Mouse (Mus musculus): ENCODE data around the gene Tnfrsf25. TPM values are rescaled to one million over a fixed set of nuclear protein-coding genes. Genes with fewer than 3 reads are reported as not detected.

Gene Tnfrsf25
- polyA plus RNA-seq, 1 experiment from 2014 or later: 1.4 TPM

GRCm38 (mm10) chr4:152140441-152140840 is 24.7 kb downstream of the Tnfrsf25 start:
- 29% methylated on average over 6 of the region's 6 CpGs for WGBS
- Histone ChIP-seq H3K36me3 (ENCODE audit: control insufficient read depth, insufficient read depth) (no peaks in the 10 kb centered on the region), H3K4me3 (ENCODE audit: low read length) (no peak overlapping the region), H3K27me3 (ENCODE audit: control insufficient read depth, insufficient read depth, low read length) (peaks cover 12% of the 10 kb centered on the region), H3K9me3 (replicated peaks; ENCODE audit: control insufficient read depth, low read length) (no peaks in the 10 kb centered on the region), H3K27ac (ENCODE audit: low read length) (no peak overlapping the region), H3K9ac (ENCODE audit: low read length) (no peak overlapping the region), H3K4me1 (ENCODE audit: control insufficient read depth, insufficient read depth, low read length) (peaks cover 9% of the 10 kb centered on the region; the same call in 1 of the 2 replicates), H3K4me2 (ENCODE audit: low read depth, low read length) (no peak overlapping the region)
- no peak for ATAC-seq (replicated peaks; ENCODE audit: extremely low read depth, insufficient read depth, low FRiP score)

- H3K9me3 ChIP-seq (replicated peaks; ENCODE audit: control insufficient read depth, low read length): no peaks in the 10 kb centered on the region
- peaks cover 12% of the 10 kb centered on the region for H3K27me3 ChIP-seq (ENCODE audit: control insufficient read depth, insufficient read depth, low read length)
- H3K4me3 ChIP-seq (ENCODE audit: low read length): no peak overlapping the region
- H3K9ac ChIP-seq (ENCODE audit: low read length): no peak overlapping the region
- WGBS: 69% methylated on average over 8 of the region's 8 CpGs
- no peak overlapping the region for H3K4me2 ChIP-seq (ENCODE audit: low read depth, low read length)
- H3K4me1 ChIP-seq (ENCODE audit: control insufficient read depth, insufficient read depth, low read length): peaks cover 9% of the 10 kb centered on the region; the same call in 1 of the 2 replicates
- ATAC-seq (replicated peaks; ENCODE audit: extremely low read depth, insufficient read depth, low FRiP score): no peak
- no peak overlapping the region for H3K27ac ChIP-seq (ENCODE audit: low read length)
- no peaks in the 10 kb centered on the region for H3K36me3 ChIP-seq (ENCODE audit: control insufficient read depth, insufficient read depth)
Measured at GRCm38 (mm10) chr4:152141521-152142135, 25.9 kb downstream of the Tnfrsf25 start.

- Histone ChIP-seq H3K27me3 (ENCODE audit: control insufficient read depth, insufficient read depth, low read length) (peaks cover 13% of the 10 kb centered on the region), H3K9me3 (replicated peaks; ENCODE audit: control insufficient read depth, low read length) (no peaks in the 10 kb centered on the region), H3K4me2 (ENCODE audit: low read depth, low read length) (no peak overlapping the region), H3K27ac (ENCODE audit: low read length) (no peak overlapping the region), H3K36me3 (ENCODE audit: control insufficient read depth, insufficient read depth) (no peaks in the 10 kb centered on the region), H3K4me1 (ENCODE audit: control insufficient read depth, insufficient read depth, low read length) (peaks cover 5% of the 10 kb centered on the region; the same call in 1 of the 2 replicates), H3K4me3 (ENCODE audit: low read length) (no peak overlapping the region), H3K9ac (ENCODE audit: low read length) (no peak overlapping the region)
- no peak for ATAC-seq (replicated peaks; ENCODE audit: extremely low read depth, insufficient read depth, low FRiP score)
- 20% methylated on average over 1 of the region's 1 CpGs for WGBS
Measured at GRCm38 (mm10) chr4:152143632-152144031, 27.9 kb downstream of the Tnfrsf25 start.

- Histone ChIP-seq H3K4me1 (ENCODE audit: control insufficient read depth, insufficient read depth, low read length) (no peaks in the 10 kb centered on the region), H3K9me3 (replicated peaks; ENCODE audit: control insufficient read depth, low read length) (no peaks in the 10 kb centered on the region), H3K27ac (ENCODE audit: low read length) (no peak overlapping the region), H3K4me2 (ENCODE audit: low read depth, low read length) (no peak overlapping the region), H3K9ac (ENCODE audit: low read length) (no peak overlapping the region), H3K27me3 (ENCODE audit: control insufficient read depth, insufficient read depth, low read length) (peaks cover 24% of the 10 kb centered on the region), H3K36me3 (ENCODE audit: control insufficient read depth, insufficient read depth) (no peaks in the 10 kb centered on the region), H3K4me3 (ENCODE audit: low read length) (no peak overlapping the region)
- ATAC-seq (replicated peaks; ENCODE audit: extremely low read depth, insufficient read depth, low FRiP score): no peak
- 66% methylated on average over 10 of the region's 10 CpGs for WGBS
Measured at GRCm38 (mm10) chr4:152145473-152145872, 29.7 kb downstream of the Tnfrsf25 start.

- 61% methylated on average over 11 of the region's 11 CpGs for WGBS
- ATAC-seq (replicated peaks; ENCODE audit: extremely low read depth, insufficient read depth, low FRiP score): no peak
- H3K4me2 ChIP-seq (ENCODE audit: low read depth, low read length): no peak overlapping the region
- peaks cover 24% of the 10 kb centered on the region for H3K27me3 ChIP-seq (ENCODE audit: control insufficient read depth, insufficient read depth, low read length)
- no peaks in the 10 kb centered on the region for H3K4me1 ChIP-seq (ENCODE audit: control insufficient read depth, insufficient read depth, low read length)
- H3K27ac ChIP-seq (ENCODE audit: low read length): no peak overlapping the region
- H3K36me3 ChIP-seq (ENCODE audit: control insufficient read depth, insufficient read depth): no peaks in the 10 kb centered on the region
- H3K4me3 ChIP-seq (ENCODE audit: low read length): no peak overlapping the region
- no peak overlapping the region for H3K9ac ChIP-seq (ENCODE audit: low read length)
- H3K9me3 ChIP-seq (replicated peaks; ENCODE audit: control insufficient read depth, low read length): no peaks in the 10 kb centered on the region
Measured at GRCm38 (mm10) chr4:152146033-152146827, 30.5 kb downstream of the Tnfrsf25 start.

GRCm38 (mm10) chr4:152150546-152150945 is 34.8 kb downstream of the Tnfrsf25 start:
- Histone ChIP-seq H3K36me3 (ENCODE audit: control insufficient read depth, insufficient read depth) (no peaks in the 10 kb centered on the region), H3K4me3 (ENCODE audit: low read length) (no peak overlapping the region), H3K4me2 (ENCODE audit: low read depth, low read length) (no peak overlapping the region), H3K27ac (ENCODE audit: low read length) (no peak overlapping the region), H3K27me3 (ENCODE audit: control insufficient read depth, insufficient read depth, low read length) (peaks cover 47% of the 10 kb centered on the region), H3K9me3 (replicated peaks; ENCODE audit: control insufficient read depth, low read length) (no peaks in the 10 kb centered on the region), H3K9ac (ENCODE audit: low read length) (no peak overlapping the region), H3K4me1 (ENCODE audit: control insufficient read depth, insufficient read depth, low read length) (peaks cover 15% of the 10 kb centered on the region)
- no peak for ATAC-seq (replicated peaks; ENCODE audit: extremely low read depth, insufficient read depth, low FRiP score)
- 42% methylated on average over 4 of the region's 4 CpGs for WGBS

- no peak overlapping the region for H3K27ac ChIP-seq (ENCODE audit: low read length)
- H3K9me3 ChIP-seq (replicated peaks; ENCODE audit: control insufficient read depth, low read length): no peaks in the 10 kb centered on the region
- no peak for ATAC-seq (replicated peaks; ENCODE audit: extremely low read depth, insufficient read depth, low FRiP score)
- H3K4me1 ChIP-seq (ENCODE audit: control insufficient read depth, insufficient read depth, low read length): peaks cover 15% of the 10 kb centered on the region
- H3K4me3 ChIP-seq (ENCODE audit: low read length): peak overlapping the region; percentile 58
- peak overlapping the region; percentile 83 for H3K4me2 ChIP-seq (ENCODE audit: low read depth, low read length)
- no peaks in the 10 kb centered on the region for H3K36me3 ChIP-seq (ENCODE audit: control insufficient read depth, insufficient read depth)
- peaks cover 47% of the 10 kb centered on the region for H3K27me3 ChIP-seq (ENCODE audit: control insufficient read depth, insufficient read depth, low read length)
- H3K9ac ChIP-seq (ENCODE audit: low read length): peak overlapping the region; percentile 63
- WGBS: 22% methylated on average over 7 of the region's 7 CpGs
Measured at GRCm38 (mm10) chr4:152151451-152151965, 35.8 kb downstream of the Tnfrsf25 start.

GRCm38 (mm10) chr4:152151966-152152544 is 36.3 kb downstream of the Tnfrsf25 start, which contains the start of gene Espn:
Espn (minus strand) TSS chr4:152152371.
- Histone ChIP-seq H3K9me3 (replicated peaks; ENCODE audit: control insufficient read depth, low read length) (no peaks in the 10 kb centered on the region), H3K4me1 (ENCODE audit: control insufficient read depth, insufficient read depth, low read length) (peaks cover 15% of the 10 kb centered on the region), H3K4me2 (ENCODE audit: low read depth, low read length) (peak within 1 kb of the TSS; percentile 83), H3K9ac (ENCODE audit: low read length) (peak within 1 kb of the TSS; percentile 63), H3K27me3 (ENCODE audit: control insufficient read depth, insufficient read depth, low read length) (peaks cover 48% of the 10 kb centered on the region), H3K4me3 (ENCODE audit: low read length) (peak within 1 kb of the TSS; percentile 58), H3K36me3 (ENCODE audit: control insufficient read depth, insufficient read depth) (no peaks in the 10 kb centered on the region), H3K27ac (ENCODE audit: low read length) (no peak within 1 kb of the TSS)
- under 1% methylated on average over 57 of the region's 57 CpGs for WGBS
- peak; percentile 85 for ATAC-seq (replicated peaks; ENCODE audit: extremely low read depth, insufficient read depth, low FRiP score)

All from heart, embryonic 16.5 days (tissue).